Mouse (Mus musculus) 416B (cell line): Measurements from ENCODE around the gene Maml2.
"Not testable (repeated sequence)": the region's sequence is repeated elsewhere in the genome, so short reads cannot be mapped to it uniquely, and the experiment has no call there.

Source experiments
- DNase-seq: peaks from one replicate; pipeline ENCODE4 v3.0.0; 2011; ENCODE audit warnings: low read depth

Gene Maml2

GRCm38 (mm10) chr9:13673304-13673703 lies 375.5 kb downstream of the Maml2 start:
- DNase-seq: peak; percentile 54

- DNase-seq: no peak
Measured at GRCm38 (mm10) chr9:13678026-13678425, 380.3 kb downstream of the Maml2 start.

GRCm38 (mm10) chr9:13679696-13680095 lies 381.9 kb downstream of the Maml2 start:
- no peak for DNase-seq

- no peak for DNase-seq
Measured at GRCm38 (mm10) chr9:13681147-13681546, 383.4 kb downstream of the Maml2 start.

- no peak for DNase-seq
Measured at GRCm38 (mm10) chr9:13681581-13682038, 383.9 kb downstream of the Maml2 start.

- DNase-seq: no peak
Measured at GRCm38 (mm10) chr9:13684327-13684934, 386.7 kb downstream of the Maml2 start.

GRCm38 (mm10) chr9:13686977-13687659 lies 389.4 kb downstream of the Maml2 start:
- peak; percentile 41 for DNase-seq

- DNase-seq: no peak
Measured at GRCm38 (mm10) chr9:13688997-13689396, 391.2 kb downstream of the Maml2 start.

GRCm38 (mm10) chr9:13690321-13690720 lies 392.6 kb downstream of the Maml2 start:
- no peak for DNase-seq

- no peak for DNase-seq
Measured at GRCm38 (mm10) chr9:13693693-13694284, 396.0 kb downstream of the Maml2 start.

- DNase-seq: no peak
Measured at GRCm38 (mm10) chr9:13694293-13694692, 396.5 kb downstream of the Maml2 start.

- DNase-seq: no peak
Measured at GRCm38 (mm10) chr9:13697041-13697811, 399.5 kb downstream of the Maml2 start.

GRCm38 (mm10) chr9:13697869-13698268 lies 400.1 kb downstream of the Maml2 start:
- no peak for DNase-seq

GRCm38 (mm10) chr9:13699061-13699780 lies 401.5 kb downstream of the Maml2 start:
- no peak for DNase-seq

GRCm38 (mm10) chr9:13699781-13700116 lies 402.0 kb downstream of the Maml2 start:
- DNase-seq: no peak

- DNase-seq: peak; percentile 57
Measured at GRCm38 (mm10) chr9:13701773-13702172, 404.0 kb downstream of the Maml2 start.

- DNase-seq: no peak
Measured at GRCm38 (mm10) chr9:13703100-13703499, 405.3 kb downstream of the Maml2 start.

GRCm38 (mm10) chr9:13704917-13705316 lies 407.2 kb downstream of the Maml2 start:
- no peak for DNase-seq

- DNase-seq: peak; percentile 8
Measured at GRCm38 (mm10) chr9:13707066-13707555, 409.4 kb downstream of the Maml2 start.

GRCm38 (mm10) chr9:13709436-13709835 lies 411.7 kb downstream of the Maml2 start:
- DNase-seq: no peak

- not testable (repeated sequence) for DNase-seq
Measured at GRCm38 (mm10) chr9:13715891-13716290, 418.1 kb downstream of the Maml2 start.
